Mouse (Mus musculus) testis, postnatal 10 days (tissue): ENCODE measurements around the gene Galnt15.

ENCODE experiments used
- DNase-seq: peaks from one replicate; pipeline ENCODE4 v3.0.0; 2021; ENCODE audit warnings: low spot score

Galnt15 gene

DNA sequence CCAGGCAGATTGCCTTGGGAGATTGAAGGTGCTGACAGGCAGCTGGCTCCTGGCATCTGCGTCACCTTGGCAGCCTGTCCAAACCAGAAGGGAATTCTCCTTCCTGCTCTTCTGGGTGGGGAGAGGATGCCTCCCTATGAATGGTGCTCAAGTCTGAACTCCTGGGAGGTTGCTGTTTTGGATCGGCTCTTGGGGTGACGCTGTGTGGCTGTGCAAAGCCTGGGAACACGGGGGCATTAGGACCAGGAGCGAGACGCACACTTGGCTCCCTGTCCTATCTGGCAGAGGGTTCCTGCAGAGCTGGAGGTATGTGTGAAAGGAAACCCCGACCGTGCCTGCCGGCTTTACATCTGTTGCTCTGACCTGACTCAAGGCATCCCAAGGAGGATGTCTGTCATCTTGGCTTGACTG, at the start of gene Galnt15:
Galnt15 (plus strand) TSS at position 309 of the 411 bp plus-strand sequence.
- DNase-seq = no peak

DNA sequence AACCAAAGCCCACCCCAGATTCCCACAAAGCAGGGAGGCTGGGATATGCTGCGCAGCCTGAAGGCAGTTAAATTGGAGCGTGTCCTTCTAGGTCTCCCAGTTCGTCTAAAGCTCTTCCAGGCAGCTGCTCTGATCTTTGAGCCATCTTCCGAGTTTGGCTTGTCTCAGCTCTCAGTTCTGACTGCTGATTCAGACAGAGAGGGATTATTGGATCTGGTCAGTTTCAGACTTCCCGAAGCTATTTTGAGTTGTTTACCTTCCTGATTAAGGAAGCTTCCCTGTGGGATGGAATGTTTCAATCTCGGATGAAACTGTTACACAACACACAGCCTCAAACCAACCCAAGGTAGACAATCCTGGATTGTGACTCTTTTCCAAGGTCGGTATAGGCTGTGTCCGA, 34.8 kb upstream of the Galnt15 start:
- no peak for DNase-seq

DNA sequence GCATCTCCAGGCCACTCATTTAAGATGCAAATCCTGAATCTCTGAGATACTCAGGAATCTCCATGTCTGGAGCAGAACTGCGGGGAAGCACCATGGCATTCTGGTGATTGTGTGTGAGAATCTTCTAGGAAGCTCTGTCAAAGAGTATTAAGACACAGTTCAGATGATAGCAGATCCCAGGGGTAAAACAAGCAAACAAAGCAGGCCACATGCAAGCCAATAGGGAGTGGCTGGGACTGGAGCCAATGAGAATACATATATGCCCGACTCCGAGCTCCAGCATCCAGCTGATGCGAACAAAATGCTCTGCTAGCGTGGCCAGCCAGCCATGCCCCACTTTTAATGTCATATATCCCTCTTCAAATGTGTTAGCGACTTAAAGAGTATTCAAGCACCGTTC, 27.8 kb upstream of the Galnt15 start:
- no peak for DNase-seq

DNA sequence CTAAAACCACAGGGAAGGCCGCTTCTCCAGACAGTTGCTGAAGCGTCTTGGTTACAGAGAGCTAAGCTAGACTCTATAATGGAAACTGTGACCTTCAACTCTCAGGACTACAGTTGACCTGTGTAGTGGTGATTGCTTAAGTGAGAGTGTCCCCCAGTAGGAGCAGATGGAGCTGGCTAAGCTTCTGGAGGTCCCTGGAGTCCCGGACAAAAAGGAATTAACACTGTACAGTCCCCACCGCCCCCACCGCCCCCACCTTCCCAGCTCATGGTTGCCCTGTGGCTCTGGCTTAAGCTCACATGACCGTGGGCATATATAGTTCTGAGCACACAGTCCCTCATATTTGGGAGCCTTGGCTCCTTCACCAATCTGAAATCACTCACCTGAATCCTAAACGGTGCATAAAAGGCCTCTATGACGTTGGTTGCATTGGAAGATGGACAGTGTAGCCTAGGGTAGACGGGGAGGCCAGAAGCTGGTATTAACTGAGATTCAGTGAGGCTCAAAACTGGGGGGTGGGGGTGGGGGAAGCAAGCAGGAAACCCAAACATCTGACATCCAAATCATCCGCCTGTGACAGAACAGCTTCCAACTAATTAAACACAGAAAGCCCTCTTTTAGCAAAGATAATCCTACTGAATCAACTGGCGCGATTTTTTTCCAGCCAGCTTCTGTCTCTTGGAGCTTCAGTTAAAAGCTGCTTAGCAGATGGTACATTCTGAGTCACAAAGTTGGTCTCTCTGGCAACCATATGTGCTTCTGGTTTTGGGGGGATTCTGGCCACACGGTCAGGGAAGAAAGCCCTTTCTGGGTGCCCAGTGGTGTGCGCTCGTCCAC, 26.1 kb upstream of the Galnt15 start:
- DNase-seq = no peak

DNA sequence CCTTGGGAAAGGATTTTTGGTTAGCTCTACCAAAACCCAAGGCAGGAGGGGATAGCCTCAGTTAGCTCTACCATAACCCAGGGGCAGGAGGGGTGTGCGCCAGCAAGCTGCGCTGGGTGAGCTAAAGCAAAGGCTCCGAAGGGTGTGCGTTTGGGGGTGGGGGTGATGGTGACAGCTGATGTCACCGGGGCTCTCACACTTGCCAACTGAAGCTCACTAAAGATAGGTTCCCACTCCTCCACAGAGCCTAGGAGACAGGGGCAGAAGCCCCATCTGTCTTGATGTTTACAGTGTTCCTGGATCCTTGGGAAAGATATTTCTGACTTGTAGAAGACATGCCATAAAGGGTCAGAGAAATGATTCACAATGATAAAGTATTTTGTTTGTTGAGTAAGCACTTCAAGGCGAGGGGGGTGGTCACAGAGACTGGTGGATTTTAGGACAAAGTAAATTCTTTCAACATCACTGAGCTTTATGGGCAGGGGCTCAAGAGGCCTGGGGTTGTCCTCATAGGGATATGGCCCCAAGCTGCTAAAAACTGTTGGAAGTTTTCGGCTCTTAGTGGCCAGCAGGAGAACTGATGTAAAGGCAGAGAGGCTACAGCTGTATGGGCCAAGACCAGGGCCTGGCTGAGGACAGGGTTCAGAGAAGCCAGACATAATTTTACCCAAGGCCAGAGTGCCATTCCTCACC, 24.7 kb upstream of the Galnt15 start:
- no peak for DNase-seq

DNA sequence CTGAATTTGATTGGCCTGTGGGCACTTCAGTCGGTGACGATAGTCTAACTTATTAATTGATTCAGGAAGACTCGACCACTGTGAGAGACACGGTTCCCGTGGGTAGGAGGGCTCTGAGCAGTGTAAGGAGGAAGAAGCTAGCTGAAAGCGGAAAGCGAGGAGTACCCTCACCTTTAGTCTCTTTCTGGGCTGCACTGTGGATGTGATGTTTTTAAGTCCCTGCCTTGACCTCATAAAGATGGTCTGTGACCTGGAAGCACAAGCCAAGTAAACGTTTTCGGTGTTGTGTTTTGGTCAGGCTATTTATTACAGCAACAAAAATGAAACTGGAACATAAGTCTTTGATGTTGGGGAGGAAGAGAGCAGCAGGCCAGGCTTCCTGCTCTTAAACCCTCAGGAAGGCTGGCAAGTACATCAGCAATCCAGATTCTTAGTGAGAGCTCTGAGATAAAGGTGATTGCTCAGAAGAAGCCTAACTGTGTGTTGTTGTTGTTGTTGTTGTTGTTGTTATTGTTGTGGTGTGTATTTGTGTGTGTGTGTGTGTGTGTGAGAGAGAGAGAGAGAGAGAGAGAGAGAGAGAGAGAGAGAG, 23.0 kb upstream of the Galnt15 start:
- DNase-seq = no peak

DNA sequence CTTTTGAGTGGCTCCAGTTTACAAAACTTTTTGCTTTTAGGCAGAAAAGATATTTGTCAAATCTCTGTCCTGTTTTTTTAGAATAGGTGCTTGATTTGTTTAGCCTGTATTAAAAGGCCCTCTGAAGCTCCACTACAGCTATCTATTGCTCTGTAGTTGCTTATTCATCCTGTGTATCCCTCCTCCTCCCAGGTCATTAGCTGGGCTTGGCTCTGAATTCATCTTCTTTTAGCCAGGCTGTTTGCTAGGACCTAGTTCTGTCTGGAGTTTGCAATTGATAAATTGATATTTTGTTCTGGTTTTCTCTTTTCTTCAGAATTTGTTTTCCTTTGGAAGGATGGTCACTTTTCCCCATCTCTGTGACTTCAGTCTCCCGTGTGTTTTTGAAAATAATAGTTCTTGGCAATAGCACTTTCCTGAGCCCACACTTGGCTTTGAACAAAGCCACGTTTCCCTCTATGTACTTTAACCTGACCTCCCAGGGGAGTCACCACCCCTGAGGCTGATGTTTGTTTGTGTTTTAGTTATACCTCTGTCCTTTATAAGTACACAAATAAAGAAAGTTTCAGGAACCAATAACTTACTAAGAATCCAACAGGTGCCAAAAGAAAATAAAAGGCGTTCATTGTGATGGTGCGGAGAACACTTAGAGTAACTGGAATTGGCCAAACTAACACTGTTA, 21.0 kb upstream of the Galnt15 start:
- DNase-seq = no peak

DNA sequence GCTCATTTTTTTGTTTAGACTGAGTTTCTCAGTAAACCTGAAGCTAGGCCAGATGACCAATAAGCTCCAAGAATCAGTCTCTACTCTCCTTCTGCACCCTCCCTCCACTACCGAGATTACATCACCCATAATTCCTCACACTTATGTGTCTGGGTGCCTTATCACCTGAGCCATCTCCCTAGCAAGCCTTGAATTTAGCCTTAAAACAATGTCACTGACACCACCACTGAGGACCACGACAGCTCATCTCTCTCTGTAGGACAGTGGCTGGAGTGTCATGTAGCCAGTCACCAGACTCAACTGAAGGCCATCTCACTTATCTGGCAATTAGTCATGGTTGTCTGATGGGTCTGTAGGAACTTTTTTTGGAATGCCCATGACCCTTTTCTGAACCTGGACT, 19.1 kb upstream of the Galnt15 start:
- no peak for DNase-seq

DNA sequence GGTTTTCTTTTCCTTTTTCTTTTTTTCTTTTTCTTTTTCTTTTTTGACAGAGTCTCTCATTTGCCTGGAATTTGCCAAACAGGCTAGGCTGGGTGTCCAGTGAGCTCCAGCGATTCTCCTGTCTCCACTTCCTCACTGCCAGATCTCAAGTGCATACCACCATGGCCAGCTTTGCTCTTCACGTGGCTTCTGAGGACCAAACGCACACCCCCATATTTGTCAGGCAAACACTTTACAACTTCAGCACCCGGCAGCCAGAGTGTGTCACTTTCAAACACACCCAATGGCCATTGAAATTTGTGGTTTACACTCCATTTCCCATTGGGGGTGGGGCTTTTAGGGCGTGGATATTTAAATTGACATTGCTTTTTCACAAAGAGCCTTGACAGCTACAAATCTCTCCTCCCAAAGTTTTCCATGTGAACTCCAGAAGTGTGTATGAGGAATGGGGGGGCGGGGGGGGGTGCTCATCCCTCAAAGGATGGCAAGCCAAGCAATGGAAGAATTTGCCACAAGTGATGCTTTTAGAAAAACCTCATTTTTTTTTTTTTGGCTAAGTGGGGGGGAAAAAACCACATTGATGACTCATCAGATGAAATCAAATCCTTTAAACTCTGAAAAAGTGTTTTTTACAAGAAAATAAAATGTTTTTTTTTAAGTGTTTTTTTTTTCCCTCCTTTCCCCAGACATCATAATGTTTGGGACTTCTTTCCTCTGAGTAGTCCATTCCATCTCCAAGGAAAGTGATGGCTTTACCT, 17.1 kb upstream of the Galnt15 start:
- no peak for DNase-seq

DNA sequence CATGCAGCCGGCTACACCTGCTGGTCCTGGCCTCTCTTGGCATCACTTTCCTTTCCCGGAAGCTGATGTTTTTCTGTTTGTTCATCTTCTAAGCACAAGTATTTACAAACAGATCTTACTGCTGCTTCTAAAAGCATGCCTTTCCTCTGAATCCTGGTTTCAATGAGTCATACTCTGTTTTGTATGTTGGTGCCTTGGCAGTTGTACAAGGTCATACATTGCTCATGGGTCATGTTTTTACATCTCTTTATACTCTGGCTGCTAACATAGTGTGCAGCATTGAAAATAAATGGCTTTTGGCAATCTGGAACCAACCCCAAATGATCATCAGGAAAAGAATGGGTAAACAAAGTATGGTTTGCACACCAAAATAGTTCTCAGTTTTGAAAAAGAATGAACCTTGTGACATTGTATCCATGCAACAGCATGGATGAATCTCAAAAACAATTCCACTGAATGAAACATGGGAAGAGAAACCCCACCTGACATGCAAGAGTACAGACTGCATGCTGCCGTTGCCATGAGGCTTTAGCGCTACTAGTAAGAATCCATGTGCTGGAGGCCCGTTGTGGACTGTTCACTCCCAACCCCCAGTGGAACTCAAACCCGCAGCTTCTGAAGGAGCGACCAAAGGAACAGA, 13.5 kb upstream of the Galnt15 start:
- DNase-seq = no peak

DNA sequence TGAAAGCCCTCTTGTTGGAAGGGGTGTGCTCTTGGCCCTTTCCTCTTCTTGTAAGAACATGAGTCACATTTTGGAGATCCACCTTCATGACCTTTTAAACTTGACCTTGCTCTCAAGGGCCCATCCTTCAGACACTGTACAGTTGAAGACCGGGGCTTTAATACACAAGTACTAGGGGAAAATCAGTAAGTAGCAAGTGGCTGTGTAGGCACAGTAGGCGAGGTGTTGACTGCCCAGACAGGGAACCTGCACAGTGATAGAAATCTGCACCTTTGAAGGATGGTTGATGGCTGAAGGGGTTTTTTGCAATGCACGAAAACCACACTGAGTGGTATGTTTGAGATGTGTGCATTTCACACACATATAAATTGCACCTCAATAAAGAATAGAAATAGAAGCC, 12.3 kb upstream of the Galnt15 start:
- DNase-seq = no peak

DNA sequence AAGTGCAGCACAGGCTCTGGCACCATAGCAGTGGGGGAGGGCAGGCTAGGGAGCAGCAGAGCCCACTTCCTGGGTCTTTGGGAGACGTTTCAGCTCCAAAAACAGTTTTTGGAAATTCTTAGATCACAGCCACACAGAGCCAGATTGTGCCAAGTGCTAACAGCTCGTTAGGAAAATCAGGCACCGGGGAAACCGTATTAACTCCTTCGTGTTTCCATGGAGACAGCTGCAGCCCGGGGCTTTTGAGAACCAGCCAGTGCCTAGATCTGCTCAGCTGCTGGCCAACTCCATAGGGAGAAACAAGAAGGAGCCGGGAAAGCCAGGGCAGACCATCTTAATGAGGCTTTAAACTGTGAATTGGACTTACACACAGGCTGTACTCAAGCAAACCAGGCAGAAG, 11.9 kb upstream of the Galnt15 start:
- no peak for DNase-seq

DNA sequence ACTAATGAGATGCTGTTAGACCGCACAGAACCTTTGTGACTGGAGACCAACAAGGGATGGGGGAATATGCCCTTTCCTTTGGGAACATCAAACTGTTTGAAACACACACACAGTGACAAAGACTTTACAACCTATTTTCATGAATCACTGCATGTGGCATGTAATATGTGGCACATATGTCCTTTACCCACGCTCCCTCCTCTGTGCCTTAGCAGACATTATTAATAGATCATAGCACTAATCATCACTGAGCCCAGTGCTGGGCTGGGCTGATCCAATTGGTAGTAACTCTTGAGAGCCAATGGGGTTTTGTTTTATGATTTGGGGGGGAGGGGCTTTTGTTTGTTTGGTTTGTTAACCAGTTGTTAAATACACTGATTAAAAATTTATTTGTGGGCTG, 11.3 kb upstream of the Galnt15 start:
- no peak for DNase-seq

DNA sequence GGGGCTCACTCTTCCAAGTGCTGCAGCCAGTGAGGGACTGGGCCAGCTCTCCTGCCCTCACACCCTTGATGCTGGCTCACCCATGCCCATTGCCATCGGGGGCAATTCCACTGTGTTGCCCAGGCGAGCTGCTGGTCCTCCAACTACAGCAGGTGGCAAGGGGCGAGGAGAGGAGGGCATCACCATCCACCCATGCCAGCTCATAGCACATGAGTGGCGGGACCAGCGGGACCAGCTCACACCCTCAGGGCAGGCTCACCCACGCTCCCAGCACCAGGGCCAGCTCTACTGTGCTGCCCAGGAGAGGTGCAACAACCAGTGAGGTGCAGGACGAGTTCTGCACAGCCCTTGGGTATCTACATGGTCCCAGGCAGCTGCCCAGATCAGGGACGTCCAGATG, 9.7 kb upstream of the Galnt15 start:
- DNase-seq = no peak

DNA sequence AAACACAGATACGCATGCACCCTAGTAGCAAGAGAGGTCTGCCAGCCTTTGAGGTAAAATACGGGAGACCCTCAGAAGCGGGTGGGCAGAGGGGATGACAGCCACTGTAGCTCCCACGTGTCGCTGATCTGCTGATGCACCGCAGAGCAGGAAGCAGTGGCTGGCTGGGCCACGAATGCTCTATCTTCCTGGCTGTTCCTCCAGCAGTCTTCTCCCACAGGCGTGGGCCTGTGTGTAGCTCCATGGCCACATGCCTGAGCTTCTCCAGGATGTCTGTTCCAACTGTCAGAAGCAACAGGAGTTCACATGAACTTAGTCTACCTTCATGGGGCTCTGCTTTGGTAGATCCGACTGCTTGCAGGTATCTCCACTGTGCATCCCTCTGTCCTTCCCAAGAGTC, 6.8 kb upstream of the Galnt15 start:
- DNase-seq = no peak

DNA sequence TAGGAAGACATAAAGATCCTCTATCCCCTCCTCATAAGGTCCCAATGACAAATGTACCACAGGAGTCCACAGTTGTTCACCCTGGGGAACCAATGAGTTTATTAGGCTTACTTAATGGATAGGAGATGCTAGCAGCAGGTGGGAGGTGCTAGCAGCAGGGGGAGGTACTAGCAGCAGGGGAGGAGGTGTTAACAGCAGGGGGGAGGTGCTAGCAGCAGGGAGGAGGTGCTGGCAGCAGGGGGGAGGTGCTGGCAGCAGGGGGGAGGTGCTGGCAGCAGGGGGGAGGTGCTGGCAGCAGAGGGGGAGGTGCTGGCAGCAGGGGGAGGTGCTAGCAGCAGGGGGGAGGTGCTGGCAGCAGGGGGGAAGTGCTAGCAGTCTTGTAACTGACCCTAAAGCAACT, 6.3 kb upstream of the Galnt15 start:
- no peak for DNase-seq

DNA sequence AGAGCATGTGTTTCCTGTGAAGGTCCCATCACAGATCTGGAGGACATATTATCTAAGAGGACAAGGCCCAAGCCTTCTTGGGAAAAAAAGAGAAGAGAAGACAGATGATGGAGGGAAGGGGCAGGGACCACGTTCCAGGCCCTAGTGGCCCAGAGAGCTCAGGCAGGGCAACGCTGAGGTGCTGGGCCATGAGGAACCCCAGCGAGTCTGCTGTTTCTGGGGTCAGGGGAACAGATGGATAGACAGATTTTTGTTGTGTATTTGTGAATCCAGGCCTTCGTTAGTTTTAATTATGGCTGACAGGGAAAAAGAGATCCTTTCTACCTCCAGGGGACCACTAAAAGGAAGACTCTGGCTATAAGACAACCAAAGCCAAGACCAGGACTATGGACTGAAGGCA, 4.9 kb upstream of the Galnt15 start:
- no peak for DNase-seq

DNA sequence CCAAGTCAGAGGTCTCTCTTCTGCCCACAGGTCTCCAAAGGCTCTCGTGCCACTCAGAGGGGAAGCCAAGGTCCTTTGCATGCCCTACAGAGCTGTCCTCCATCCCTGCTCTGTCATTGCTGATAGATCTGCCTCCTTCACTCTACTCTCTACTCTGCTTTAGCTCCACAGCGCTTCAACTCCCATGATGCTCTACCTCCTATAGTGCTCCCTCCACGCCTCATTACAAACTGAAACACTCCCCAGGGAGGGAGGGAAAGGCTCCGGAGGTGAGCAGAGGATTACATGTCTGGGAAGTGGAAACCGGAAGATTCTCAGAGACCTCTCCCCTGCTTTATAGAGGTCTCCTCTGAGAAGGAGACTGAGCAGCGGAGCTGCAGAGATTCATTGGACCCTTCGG, 1.6 kb upstream of the Galnt15 start:
- no peak for DNase-seq

DNA sequence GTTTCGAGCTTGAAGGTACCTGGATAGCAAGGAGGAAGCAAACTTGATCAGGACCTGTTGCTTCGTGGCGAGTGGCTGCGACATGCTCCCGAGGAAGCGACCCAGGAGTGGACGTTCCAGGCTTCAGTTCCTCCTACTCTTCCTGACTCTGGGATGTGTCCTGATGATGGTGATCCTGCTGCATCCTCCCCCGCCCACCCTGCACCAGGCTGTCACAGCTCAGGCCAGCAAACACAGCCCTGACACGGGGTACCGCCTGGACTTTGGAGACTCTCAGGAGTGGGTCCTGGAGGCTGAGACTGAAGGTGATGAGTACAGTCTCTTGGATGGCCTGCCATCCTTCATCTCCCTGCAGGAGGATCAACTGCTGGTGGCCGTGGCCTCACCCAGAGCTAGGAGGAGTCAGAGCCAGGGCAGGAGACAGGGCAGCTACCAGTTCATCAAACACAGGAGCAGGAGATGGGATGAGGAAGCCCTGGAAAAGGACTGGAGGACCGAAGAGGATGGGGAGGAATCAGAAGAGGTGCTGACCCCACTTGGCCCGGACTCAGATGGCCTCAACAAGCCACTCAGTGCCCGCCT, 713 bp downstream of the Galnt15 start:
- DNase-seq = no peak

DNA sequence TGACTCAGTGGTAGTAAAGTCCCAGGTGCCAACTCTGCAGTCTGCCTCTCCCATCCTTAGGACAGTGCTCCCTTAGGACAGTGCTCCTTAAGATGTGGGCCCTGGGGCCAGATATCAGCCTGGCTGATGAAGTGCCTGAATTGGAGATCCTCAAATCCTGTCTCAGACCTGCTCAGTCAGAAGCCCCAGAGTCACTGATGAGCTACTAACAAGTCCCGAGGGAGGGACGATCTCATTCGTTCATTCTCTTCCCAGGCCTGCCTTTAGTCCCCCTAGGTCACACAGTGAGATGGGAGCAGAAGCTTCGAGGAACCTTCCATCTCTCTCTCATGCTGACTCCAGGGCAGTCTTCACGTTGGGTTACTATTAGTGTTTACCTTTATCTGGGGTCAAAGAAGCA, 1.3 kb downstream of the Galnt15 start:
- DNase-seq = no peak

DNA sequence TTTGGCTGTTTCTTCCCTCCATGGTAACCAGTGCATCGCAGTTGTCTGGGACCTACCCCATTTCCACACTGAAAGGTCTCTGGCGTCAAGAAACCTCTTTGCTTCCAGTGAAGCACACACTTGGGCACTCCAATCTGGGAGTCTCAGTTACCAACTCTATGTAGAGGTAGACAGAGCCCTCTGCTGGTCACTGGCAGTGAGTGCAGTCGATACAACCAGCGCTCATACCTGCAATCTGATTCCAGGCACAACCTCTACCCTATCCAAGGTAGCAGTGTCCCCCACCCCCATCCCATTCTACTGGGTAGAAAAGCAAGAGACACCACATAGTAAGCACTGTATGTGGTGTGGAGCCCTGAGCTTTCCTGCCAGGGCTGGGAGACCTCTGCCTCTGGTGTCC, 3.7 kb downstream of the Galnt15 start:
- peak; percentile 71 for DNase-seq
